Mouse (Mus musculus) liver, embryonic 13.5 days (tissue): ENCODE measurements at regions not wholly inside any gene's neighbourhood (a gene's known extent, or its start where the extent isn't known, plus 50 kb on each side); places are given as distances from the start of the nearest gene placed in this dataset. TPM values are rescaled to one million over a fixed set of nuclear protein-coding genes. Genes with fewer than 3 reads are reported as not detected.

Source experiments
- microRNA-seq: library from miRNA; unstranded; fragments of <30 nt; microRNA quantifications from one replicate; pipeline ENCODE4, GENCODE M21; 2016

Small RNAs in the stretch of these regions (microRNA-seq; reads per million reads assigned to microRNA genes)
- gene Mir7214: not detected
- not detected for gene Mir7216
- not detected for gene Mir7217
- not detected for gene Mir7218
